Mouse (Mus musculus): ENCODE results near the gene Ms4a3. TPM values are rescaled to one million over a fixed set of nuclear protein-coding genes. Genes with fewer than 3 reads are reported as not detected.

Ms4a3 gene
- polyA plus RNA-seq (2012; rRNA removed), result not detected in 2 replicates

GRCm38 (mm10) chr19:11640732-11641131, at the start of gene Ms4a3:
TSS of gene Ms4a3 (minus strand) at chr19:11640851.
- no peak for DNase-seq (ENCODE audit: low read depth)
- TF ChIP-seq CTCF (IDR thresholded peaks at IDR 0.05; ENCODE audit: borderline replicate concordance, extremely low read depth, insufficient read depth, insufficient read length) (no peak), POLR2A (IDR thresholded peaks at IDR 0.05; ENCODE audit: borderline replicate concordance, extremely low read depth, insufficient read depth, insufficient read length, poor library complexity, severe bottlenecking) (no peak)

- TF ChIP-seq CTCF (IDR thresholded peaks at IDR 0.05; ENCODE audit: borderline replicate concordance, extremely low read depth, insufficient read depth, insufficient read length) (no peak), POLR2A (IDR thresholded peaks at IDR 0.05; ENCODE audit: borderline replicate concordance, extremely low read depth, insufficient read depth, insufficient read length, poor library complexity, severe bottlenecking) (no peak)
- DNase-seq (ENCODE audit: low read depth), result no peak
Measured at GRCm38 (mm10) chr19:11661562-11661961, 20.9 kb upstream of the Ms4a3 start.

- no peak for TF ChIP-seq CTCF (IDR thresholded peaks at IDR 0.05; ENCODE audit: borderline replicate concordance, extremely low read depth, insufficient read depth, insufficient read length)
- DNase-seq (ENCODE audit: low read depth), result no peak
Measured at GRCm38 (mm10) chr19:11660459-11660858, 19.8 kb upstream of the Ms4a3 start, which contains the start of gene Oosp2. TSS of gene Oosp2 (minus strand) at chr19:11660559.

GRCm38 (mm10) chr19:11659142-11659541, 18.5 kb upstream of the Ms4a3 start:
- DNase-seq (ENCODE audit: low read depth), result no peak
- TF ChIP-seq POLR2A (IDR thresholded peaks at IDR 0.05; ENCODE audit: borderline replicate concordance, extremely low read depth, insufficient read depth, insufficient read length, poor library complexity, severe bottlenecking), result no peak
- no peak for TF ChIP-seq CTCF (IDR thresholded peaks at IDR 0.05; ENCODE audit: borderline replicate concordance, extremely low read depth, insufficient read depth, insufficient read length)

GRCm38 (mm10) chr19:11649564-11649963, 8.9 kb upstream of the Ms4a3 start:
- peak; percentile 1 for DNase-seq (ENCODE audit: low read depth)

GRCm38 (mm10) chr19:11646166-11646565, 5.5 kb upstream of the Ms4a3 start:
- TF ChIP-seq CTCF (IDR thresholded peaks at IDR 0.05; ENCODE audit: borderline replicate concordance, extremely low read depth, insufficient read depth, insufficient read length), result no peak
- TF ChIP-seq POLR2A (IDR thresholded peaks at IDR 0.05; ENCODE audit: borderline replicate concordance, extremely low read depth, insufficient read depth, insufficient read length, poor library complexity, severe bottlenecking), result no peak
- no peak for DNase-seq (ENCODE audit: low read depth)

More at GRCm38 (mm10) chr19:11649564-11649963, 8.9 kb upstream of the Ms4a3 start:
- TF ChIP-seq CTCF (IDR thresholded peaks at IDR 0.05; ENCODE audit: borderline replicate concordance, extremely low read depth, insufficient read depth, insufficient read length) (no peak), POLR2A (IDR thresholded peaks at IDR 0.05; ENCODE audit: borderline replicate concordance, extremely low read depth, insufficient read depth, insufficient read length, poor library complexity, severe bottlenecking) (no peak)

- TF ChIP-seq POLR2A (IDR thresholded peaks at IDR 0.05; ENCODE audit: borderline replicate concordance, extremely low read depth, insufficient read depth, insufficient read length, poor library complexity, severe bottlenecking) (no peak), CTCF (IDR thresholded peaks at IDR 0.05; ENCODE audit: borderline replicate concordance, extremely low read depth, insufficient read depth, insufficient read length) (no peak)
- DNase-seq (ENCODE audit: low read depth), result no peak
Measured at GRCm38 (mm10) chr19:11639038-11639437, 1.6 kb downstream of the Ms4a3 start.

- no peak for TF ChIP-seq POLR2A (IDR thresholded peaks at IDR 0.05; ENCODE audit: borderline replicate concordance, extremely low read depth, insufficient read depth, insufficient read length, poor library complexity, severe bottlenecking)
- TF ChIP-seq CTCF (IDR thresholded peaks at IDR 0.05; ENCODE audit: borderline replicate concordance, extremely low read depth, insufficient read depth, insufficient read length), result no peak
- no peak for DNase-seq (ENCODE audit: low read depth)
Measured at GRCm38 (mm10) chr19:11635572-11635971, 5.1 kb downstream of the Ms4a3 start.

- TF ChIP-seq POLR2A (IDR thresholded peaks at IDR 0.05; ENCODE audit: borderline replicate concordance, extremely low read depth, insufficient read depth, insufficient read length, poor library complexity, severe bottlenecking), result no peak
- TF ChIP-seq CTCF (IDR thresholded peaks at IDR 0.05; ENCODE audit: borderline replicate concordance, extremely low read depth, insufficient read depth, insufficient read length), result no peak
- no peak for DNase-seq (ENCODE audit: low read depth)
Measured at GRCm38 (mm10) chr19:11634330-11634729, 6.3 kb downstream of the Ms4a3 start.

- no peak for TF ChIP-seq CTCF (IDR thresholded peaks at IDR 0.05; ENCODE audit: borderline replicate concordance, extremely low read depth, insufficient read depth, insufficient read length)
- TF ChIP-seq POLR2A (IDR thresholded peaks at IDR 0.05; ENCODE audit: borderline replicate concordance, extremely low read depth, insufficient read depth, insufficient read length, poor library complexity, severe bottlenecking), result no peak
- DNase-seq (ENCODE audit: low read depth), result no peak
Measured at GRCm38 (mm10) chr19:11633732-11634131, 6.9 kb downstream of the Ms4a3 start.

GRCm38 (mm10) chr19:11625231-11625630, 15.4 kb downstream of the Ms4a3 start:
- no peak for DNase-seq (ENCODE audit: low read depth)
- no peak for TF ChIP-seq CTCF (IDR thresholded peaks at IDR 0.05; ENCODE audit: borderline replicate concordance, extremely low read depth, insufficient read depth, insufficient read length)

- DNase-seq (ENCODE audit: low read depth), result no peak
- TF ChIP-seq CTCF (IDR thresholded peaks at IDR 0.05; ENCODE audit: borderline replicate concordance, extremely low read depth, insufficient read depth, insufficient read length) (no peak), POLR2A (IDR thresholded peaks at IDR 0.05; ENCODE audit: borderline replicate concordance, extremely low read depth, insufficient read depth, insufficient read length, poor library complexity, severe bottlenecking) (no peak)
Measured at GRCm38 (mm10) chr19:11624800-11625199, 15.9 kb downstream of the Ms4a3 start.

GRCm38 (mm10) chr19:11623551-11623950, 17.1 kb downstream of the Ms4a3 start, which contains the start of gene Ms4a2:
TSS of gene Ms4a2 (minus strand) at chr19:11623719.
- TF ChIP-seq CTCF (IDR thresholded peaks at IDR 0.05; ENCODE audit: borderline replicate concordance, extremely low read depth, insufficient read depth, insufficient read length) (no peak), POLR2A (IDR thresholded peaks at IDR 0.05; ENCODE audit: borderline replicate concordance, extremely low read depth, insufficient read depth, insufficient read length, poor library complexity, severe bottlenecking) (no peak)
- no peak for DNase-seq (ENCODE audit: low read depth)

Measured in brain, embryonic 14.5 days (tissue).